Mouse (Mus musculus): ENCODE data around the gene Herpud1.

GRCm38 (mm10) chr8:94443153-94443552 is 56.9 kb downstream of the Herpud1 start:
- TF ChIP-seq CTCF (IDR thresholded peaks at IDR 0.05) (no peak), EP300 (IDR thresholded peaks at IDR 0.05; ENCODE audit: insufficient read depth, low read depth, low read length) (no peak)
